Mouse (Mus musculus): Measurements from ENCODE around the gene Clasp2.

Gene Clasp2

DNA sequence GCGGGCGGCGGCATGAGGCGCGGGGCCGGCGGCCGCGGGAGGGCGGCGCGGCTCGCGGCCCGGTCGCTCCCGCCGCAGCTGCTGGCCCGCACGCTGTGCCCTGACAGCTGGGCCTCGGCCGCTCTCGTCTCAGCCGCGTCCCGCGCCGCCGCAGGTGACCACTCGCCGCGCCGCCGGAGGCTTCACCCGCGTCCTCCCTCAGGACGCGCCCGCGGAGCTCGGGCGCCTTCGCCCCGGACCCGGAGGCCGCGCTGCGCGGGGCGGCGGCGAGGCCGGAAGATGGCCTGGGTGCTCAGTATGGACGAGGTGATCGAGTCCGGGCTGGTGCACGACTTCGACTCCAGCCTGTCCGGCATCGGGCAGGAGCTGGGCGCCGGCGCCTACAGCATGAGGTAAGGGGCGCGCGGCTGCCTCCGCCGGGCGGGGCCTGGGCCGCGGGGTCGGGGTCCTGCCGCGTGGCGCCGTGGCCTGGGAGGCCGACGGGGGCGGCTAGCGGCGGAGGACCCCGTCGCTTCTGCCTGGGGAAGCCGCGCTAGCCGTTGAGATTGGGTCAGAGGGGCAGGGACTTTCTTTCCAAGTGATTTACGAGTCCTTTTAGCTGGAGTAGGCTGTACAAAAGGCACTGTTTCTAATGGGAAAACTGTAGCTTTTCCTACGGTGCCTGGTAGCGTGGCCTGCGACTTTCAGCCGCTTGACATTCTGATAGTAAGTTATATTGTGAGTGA is 190.3 kb downstream of the Clasp2 start:
- no peak for TF ChIP-seq GATA4 (IDR thresholded peaks at IDR 0.05; ENCODE audit: insufficient replicate concordance, low read length)

DNA sequence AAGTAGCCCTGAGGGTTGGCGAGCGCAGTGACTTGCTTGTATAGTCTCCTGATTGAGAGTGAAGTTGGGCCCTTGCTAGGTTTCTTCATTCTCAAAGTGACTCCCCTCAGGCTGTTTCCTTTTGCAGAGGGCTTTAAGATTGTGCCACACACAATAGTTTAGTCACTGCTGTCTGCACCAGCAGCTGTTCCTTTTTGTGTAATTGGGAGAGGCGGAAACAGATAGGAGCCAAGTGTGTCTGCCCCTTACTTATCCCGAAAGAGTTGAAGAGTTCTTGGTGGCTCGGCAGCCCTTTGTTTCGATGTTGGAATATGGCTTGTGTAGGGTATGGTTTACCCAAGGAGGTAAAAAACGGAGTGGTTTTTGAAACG is 190.8 kb downstream of the Clasp2 start:
- no peak for TF ChIP-seq GATA4 (IDR thresholded peaks at IDR 0.05; ENCODE audit: insufficient replicate concordance, low read length)

DNA sequence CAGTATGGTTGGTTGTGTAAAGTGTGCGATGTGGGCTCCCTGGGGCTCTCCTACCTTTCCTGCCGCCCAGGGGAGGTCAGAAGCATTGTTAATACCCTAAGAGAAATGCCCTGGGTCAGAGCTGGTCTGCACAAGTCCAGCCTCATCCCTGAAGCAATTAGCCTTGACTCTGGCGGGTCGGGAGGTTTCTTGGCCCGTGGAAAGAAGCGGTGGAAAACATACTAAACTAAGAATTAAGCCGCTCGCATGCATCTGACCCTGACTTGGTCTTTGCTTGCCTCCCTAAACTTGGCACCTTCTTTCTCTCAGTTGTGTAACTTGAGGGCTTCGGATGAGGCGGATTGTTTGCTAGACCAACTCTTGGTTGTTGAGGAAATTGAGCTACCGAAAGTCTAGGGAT is 191.2 kb downstream of the Clasp2 start:
- TF ChIP-seq GATA4 (IDR thresholded peaks at IDR 0.05; ENCODE audit: insufficient replicate concordance, low read length) = no peak

DNA sequence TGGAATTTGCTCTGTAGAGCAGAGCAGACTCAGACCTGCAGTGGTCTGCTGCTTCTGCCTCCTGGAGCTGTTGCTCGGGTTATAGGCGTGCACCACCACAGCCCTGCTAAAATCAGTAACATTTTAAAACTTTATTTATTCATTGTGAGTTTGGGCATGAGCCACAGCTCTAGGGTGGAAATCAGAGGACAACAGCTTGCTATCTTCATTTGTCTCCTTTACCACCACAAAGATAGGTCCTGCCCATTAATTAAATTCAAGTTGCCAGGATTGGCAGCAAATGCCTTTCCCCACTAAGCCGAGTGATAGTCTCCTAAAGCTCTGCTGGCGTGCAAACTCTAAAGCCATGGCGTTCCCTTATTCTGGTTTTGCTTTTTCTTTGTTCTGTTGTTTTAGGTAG is 194.4 kb downstream of the Clasp2 start:
- TF ChIP-seq GATA4 (IDR thresholded peaks at IDR 0.05; ENCODE audit: insufficient replicate concordance, low read length) = no peak

DNA sequence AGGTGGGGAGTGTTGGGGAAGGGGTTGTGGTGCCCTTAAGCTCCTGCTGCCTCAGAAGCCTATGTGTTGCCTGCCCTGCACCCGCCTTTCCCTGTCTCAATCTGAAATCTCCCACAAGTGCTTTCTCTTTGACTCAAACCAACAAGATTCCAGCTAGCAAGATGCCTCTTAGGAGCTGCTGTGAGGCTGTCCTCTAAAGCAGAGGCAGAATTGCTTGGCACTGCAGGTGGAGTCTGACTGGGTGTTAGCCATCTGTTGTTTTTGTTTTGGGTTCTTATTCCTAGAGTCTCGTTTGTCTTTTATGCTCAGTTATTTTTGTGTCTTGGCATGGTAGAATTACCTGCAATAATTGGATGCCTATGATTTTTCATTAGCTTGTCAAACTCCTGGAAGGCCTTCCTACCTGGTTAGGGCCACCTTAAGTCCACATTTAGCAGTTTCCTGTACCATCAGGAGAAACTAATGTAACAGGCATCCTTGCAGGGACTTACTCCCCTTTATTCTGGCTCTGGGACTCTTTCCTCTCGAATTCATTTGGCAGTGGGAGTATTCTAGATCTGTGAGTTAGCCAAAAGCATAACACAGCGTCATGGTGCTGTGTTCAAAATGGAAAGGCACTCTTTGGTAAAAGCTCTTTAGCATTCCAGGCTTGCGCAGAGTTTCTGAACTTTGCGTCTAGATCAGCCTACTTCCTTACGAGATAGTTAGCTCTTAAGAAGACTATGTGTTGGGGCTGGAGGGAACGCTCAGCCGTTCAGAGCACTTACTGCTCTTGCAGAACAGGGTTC is 198.0 kb downstream of the Clasp2 start:
- TF ChIP-seq GATA4 (IDR thresholded peaks at IDR 0.05; ENCODE audit: insufficient replicate concordance, low read length) = no peak

DNA sequence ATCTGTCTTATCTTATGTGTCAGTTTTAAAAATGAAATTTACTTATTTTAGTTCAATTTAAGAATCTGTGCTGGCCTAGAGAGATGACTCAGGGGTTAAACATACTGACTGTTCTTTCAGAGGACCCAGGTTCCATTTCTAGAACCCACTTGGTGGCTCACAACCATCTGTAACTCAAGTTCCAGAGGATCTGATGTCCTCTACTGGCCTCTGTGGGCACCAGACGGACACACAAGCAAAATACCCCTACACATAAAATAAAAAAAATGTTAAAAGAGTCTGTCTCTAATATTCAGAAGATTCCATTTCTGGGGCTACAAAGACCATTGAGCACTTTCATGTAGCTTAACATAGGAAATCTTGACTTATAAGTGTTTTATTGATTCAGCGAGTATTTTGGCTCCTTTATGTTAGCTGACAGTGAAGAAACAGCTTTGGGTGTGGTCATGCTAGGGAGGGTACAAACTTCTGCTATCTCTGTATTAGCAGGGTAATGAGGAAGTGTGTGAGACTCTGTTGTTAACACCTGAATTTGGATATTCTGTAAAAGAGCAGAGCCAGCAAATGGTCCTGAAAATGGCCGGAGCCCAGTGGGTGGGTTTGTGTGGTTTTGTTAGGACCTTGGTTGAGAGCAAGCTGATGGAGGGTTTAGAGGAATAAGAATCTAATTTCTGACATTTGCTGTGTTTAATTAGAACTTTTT is 200.0 kb downstream of the Clasp2 start:
- TF ChIP-seq GATA4 (IDR thresholded peaks at IDR 0.05; ENCODE audit: insufficient replicate concordance, low read length) = no peak

DNA sequence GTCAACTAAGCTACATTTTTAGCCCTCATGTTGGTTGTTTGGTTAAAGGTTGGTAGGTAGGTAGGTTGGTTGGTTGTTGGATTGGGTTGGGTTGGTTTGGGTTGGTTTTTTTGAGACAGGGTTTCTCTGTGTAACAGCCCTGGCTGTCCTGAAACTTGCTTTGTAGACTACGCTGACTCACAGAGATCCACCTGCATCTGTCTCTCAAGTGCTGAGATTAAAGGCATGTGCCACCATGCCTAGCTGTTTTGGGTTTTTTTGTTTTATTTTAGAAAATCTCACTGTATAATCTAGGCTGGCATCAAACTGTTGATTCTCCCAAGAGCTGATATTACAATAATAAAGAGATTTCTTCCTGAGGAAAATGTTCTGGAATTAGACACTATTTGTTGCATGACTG is 202.1 kb downstream of the Clasp2 start:
- no peak for TF ChIP-seq GATA4 (IDR thresholded peaks at IDR 0.05; ENCODE audit: insufficient replicate concordance, low read length)

DNA sequence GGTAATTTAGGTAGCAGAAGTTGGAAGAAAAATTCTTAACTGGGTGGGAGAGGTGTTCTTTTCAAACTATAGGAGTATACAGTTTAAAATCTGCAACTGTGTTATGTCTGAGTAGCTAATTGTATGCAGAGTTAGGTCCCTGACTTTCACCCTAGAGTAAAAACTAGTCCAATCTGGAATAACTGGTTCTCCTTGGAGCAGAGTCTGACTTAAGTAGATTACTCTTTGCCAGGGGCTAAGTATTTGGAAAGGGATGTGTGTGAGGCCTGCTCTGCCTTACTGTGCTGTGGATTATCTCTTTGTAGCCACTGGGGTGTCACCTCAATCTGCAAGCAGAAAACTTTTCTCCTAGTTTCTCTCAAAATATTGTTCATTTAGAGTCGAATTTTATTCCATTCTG is 205.9 kb downstream of the Clasp2 start:
- no peak for TF ChIP-seq GATA4 (IDR thresholded peaks at IDR 0.05; ENCODE audit: insufficient replicate concordance, low read length)

DNA sequence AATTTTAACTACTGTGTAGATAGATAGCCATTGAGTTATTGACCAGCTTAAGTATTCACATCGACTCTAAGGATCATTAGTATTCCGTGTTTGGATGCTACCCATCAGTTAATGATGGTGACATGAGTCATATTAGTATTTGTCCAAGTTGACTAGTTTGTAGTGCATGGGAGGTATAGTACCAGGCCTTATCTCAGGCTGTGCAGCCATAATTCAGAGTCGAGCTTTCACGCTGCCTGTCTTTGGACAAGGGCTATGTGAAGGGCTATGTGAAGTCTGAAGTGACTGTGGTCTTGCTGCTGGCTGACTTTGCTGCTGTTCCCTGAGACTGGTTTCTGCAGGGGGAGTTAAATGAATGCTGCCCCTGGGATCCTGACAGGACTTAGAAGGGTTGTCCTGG is 216.5 kb downstream of the Clasp2 start:
- TF ChIP-seq GATA4 (IDR thresholded peaks at IDR 0.05; ENCODE audit: insufficient replicate concordance, low read length) = no peak

DNA sequence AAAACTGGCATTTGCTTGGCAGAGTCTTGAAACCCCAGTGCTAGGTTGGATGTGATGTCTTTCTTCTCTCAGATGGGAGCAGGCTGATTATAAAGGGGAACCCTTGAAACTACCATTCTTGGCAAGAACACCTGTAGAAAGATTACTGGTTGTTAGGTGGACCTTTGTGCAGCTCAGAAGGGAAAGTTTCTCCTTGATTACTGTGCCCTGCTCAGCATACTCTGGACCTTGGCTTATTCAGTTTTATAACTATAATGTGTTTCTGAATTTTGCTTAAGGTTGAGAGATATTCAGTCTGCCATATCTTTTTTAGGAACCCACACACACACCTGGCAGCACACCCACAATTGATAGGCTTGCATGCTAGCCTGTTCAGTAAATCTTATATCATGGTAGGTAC is 222.4 kb downstream of the Clasp2 start:
- TF ChIP-seq GATA4 (IDR thresholded peaks at IDR 0.05; ENCODE audit: insufficient replicate concordance, low read length) = no peak

DNA sequence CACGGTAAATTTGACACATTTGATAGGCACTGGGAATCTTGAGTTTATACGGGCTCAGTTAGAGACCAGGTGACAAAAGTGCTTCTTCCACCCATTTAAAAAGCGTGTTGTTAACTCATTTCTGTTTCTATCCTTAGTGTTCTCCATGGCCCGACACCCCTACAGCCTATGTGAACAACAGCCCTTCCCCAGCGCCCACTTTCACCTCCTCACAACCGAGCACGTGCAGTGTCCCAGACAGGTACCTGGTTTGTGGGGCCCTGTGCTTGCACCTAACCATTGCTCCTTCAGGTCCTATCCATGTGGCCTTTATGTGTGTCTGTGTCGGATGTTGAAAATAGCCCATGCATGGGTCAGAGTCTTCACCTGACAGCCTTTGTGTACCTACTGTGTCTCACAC is 223.1 kb downstream of the Clasp2 start:
- TF ChIP-seq GATA4 (IDR thresholded peaks at IDR 0.05; ENCODE audit: insufficient replicate concordance, low read length) = no peak

DNA sequence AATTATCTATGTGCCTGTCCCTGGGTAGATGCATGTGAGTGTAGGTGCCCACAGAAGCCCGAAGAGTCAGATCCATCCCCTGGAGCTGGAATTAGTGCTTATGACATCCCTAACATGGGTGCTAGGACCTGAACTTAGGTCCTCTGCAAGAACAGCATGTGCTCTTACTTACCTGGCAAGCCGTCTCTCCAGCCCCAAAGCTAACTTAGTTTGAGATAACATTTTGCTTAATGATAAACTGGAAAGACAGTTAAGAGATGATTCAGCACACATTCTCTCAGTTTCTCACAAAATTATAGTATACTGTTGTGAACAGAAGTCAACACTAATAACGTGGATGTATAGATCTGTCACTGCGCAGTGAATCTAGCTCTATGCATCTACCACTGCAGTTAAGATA is 225.6 kb downstream of the Clasp2 start:
- no peak for TF ChIP-seq GATA4 (IDR thresholded peaks at IDR 0.05; ENCODE audit: insufficient replicate concordance, low read length)

DNA sequence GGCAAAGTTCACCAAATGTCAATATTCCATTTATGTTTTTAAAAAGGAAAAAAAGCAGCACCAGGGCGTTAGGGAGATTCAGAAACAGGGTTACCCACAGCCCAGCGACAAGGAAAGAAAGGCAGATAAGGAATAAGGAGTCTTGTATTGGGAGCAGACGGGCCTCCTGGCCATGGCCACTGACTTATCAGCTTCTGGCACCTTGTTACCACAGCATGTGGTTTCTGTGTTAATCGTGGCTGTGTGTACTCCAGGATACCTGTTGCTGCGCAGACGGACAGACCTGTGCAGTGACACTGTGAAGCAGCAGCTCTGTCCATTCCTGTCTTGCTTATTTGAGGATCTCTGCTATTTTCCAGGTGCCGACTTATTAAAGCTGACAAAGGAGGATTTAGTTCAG is 227.7 kb downstream of the Clasp2 start:
- no peak for TF ChIP-seq GATA4 (IDR thresholded peaks at IDR 0.05; ENCODE audit: insufficient replicate concordance, low read length)

All from liver, adult (tissue).